Mouse (Mus musculus) monocyte, adult 5-6 weeks (primary cell): ENCODE data around the gene Snca. TPM values are rescaled to one million over a fixed set of nuclear protein-coding genes. Genes with fewer than 3 reads are reported as not detected.

ENCODE experiments used
- ATAC-seq: fragments of 153-309, 156-312 bp; replicated peaks from 2 replicates; pipeline ENCODE4 v1.8.0; 2017; ENCODE audit warnings: mild to moderate bottlenecking; ENCODE audit not compliant: low TSS enrichment, insufficient number of reproducible peaks, severe bottlenecking, poor library complexity, low FRiP score
- total RNA-seq: library from RNA; stranded (forward); fragments of 200-1000, 200-491, 200-594 nt; gene quantifications from 3 replicates; pipeline ENCODE4 v1.2.3, GENCODE M21; 2017

Snca gene
- 27.6 to 183 TPM (median 161 TPM) in 3 replicates for total RNA-seq

- ATAC-seq: no peak
Observed at GRCm38 (mm10) chr6:60829282-60829891, at the start of gene Snca. Gene Snca (minus strand): TSS chr6:60829855.

GRCm38 (mm10) chr6:60870126-60870525 lies 40.5 kb upstream of the Snca start:
- ATAC-seq: no peak

DNA sequence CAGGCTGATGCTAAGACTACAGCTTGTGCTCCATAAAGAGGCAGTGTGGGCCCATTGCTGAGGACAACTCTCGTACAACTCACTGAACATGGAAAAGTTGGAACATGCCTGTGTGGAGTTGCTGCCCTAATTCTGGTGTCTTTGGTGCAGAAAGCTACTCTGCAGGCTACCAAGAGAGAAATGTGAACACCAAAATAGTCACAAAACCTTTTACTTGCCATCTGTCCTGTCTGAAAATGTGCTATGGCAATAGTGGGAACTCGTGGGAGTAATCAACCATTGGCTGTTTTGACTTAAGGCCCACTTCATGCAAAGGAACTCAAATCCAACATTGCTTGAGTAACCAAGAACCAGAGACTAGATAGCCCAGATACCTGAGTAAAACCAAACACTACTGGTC lies 26.9 kb upstream of the Snca start:
- no peak for ATAC-seq

DNA sequence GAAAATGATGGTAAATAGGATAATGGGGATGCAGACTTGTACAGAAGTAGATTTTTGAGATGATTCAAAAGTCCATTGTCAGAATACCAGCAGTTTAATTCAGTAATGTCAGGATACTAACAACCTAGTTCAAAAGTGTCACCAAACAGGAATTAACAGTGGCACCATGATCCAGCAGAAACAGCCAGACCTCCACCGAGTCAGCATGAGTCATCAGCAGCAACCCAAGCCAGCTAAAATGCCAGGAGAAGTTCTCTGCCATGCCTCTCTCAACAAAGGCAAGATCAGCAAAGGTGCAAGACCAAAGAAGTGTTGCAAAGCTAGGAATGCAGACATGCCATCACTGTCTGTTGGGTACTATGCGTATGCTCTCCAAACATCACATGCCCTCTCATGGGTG lies 22.0 kb upstream of the Snca start:
- no peak for ATAC-seq

DNA sequence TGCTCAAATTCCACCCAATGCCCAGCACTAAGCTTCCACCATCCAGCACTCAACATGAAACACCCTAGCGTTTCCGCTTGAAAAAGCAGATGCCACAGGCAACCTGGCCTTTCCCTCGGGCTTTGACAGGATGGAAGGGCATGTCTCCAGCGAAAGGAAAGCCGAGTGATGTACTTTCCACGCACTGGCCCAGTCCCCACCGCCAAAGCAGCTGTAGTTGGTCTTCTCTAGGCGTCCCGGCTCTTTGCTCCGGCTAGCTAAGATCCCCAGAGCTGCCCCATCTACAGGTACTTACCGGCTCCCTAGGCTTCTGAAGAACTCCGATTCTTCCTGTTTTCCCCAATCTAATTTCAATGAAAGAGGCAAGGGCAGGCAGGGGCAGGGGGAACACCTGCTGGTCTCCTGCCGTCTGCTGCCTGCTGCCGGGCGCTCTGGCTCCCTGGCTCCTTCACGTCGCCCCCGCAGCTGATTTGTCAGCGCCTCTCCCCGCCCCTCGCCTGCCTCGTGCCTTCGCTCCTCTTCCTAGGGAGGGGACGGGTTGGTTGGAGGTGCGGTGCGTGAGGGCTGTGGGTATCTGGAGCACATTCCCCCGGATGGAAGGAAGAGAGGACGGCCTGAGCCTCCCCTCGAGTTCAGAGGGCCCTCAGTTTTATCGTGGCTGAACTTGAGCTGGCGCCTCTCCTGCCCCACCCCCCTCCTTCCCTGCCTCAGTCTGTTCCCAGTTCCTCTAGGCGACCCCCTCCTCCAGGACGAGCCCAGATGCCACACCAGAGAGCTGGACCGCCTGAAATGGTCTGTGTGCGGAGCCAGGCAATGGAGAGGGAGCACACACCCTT lies 1.0 kb downstream of the Snca start:
- ATAC-seq: no peak

DNA sequence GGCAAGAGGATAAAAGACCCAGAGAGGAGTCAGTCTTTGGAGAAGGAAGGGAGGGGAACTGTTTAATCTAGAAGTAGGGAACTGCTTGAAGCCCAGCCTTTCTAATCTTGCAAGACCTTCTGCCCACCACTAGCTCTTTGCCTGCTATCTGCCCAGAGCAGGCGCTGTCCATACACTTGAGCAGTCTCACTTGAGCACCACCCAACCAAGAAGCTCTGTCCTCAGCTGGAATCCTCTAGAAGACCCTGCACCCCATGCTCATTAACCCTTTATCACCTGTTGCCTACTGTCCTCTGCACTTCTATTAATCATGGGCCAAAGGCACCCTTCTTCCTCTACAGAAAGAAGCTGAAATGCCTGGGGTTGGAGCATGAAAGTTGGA lies 1.6 kb downstream of the Snca start:
- no peak for ATAC-seq

GRCm38 (mm10) chr6:60827290-60827689 lies 2.4 kb downstream of the Snca start:
- no peak for ATAC-seq

DNA sequence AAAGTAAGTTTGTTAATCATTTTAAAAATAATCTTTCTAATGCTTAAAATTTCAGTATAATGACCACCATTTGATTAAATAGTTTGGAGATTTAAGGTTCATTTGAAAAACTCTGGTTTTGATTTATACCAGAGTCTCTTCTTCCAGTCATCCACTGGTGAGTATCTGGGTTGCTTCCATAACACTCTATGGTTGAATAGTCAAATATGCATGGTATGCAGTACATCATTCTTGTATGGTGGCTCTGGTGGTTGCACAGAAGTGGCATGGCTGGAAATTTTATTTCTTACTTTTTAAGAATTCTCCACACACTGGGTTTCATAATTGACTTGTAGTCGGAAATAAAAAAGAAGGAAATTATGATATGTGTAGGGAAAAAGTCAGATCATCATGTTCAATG lies 10.4 kb downstream of the Snca start:
- no peak for ATAC-seq

DNA sequence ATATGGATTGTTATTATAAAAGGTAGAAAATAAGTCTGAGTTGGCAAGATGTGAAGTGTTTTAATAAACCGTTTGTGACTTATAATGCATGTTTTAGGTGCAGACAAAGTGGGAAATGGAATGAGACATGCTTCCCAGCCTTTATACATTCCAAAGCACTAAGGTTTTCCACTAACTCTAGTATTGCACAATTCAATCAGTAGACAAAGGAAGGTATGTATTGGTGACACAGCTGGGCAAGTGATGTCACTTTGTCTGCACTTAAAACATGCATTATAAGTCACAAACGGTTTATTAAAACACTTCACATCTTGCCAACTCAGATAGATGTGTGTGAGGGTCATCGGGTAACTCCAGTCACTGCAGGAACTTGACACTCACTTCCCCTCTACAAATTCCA lies 16.1 kb downstream of the Snca start:
- ATAC-seq: no peak

DNA sequence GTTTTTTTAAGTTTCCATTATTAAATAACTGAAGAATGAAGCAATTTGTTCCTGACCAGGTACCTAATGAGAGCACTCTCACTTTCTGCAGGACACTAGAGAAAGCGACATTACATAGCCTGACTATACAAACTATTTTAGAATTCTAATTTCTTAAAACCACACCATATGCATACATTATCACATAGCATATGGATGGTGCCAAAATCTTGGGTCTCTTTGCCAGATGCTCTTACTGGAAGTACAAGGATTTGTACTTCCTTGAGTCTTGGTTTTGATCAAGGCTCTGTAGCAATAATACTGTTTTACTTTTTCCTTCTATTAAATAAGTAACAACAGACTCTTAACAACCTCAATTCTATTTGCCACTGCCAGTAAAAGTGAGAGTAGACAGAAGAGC lies 31.4 kb downstream of the Snca start:
- no peak for ATAC-seq

- ATAC-seq: no peak
Observed at GRCm38 (mm10) chr6:60793659-60794365, 35.8 kb downstream of the Snca start.

DNA sequence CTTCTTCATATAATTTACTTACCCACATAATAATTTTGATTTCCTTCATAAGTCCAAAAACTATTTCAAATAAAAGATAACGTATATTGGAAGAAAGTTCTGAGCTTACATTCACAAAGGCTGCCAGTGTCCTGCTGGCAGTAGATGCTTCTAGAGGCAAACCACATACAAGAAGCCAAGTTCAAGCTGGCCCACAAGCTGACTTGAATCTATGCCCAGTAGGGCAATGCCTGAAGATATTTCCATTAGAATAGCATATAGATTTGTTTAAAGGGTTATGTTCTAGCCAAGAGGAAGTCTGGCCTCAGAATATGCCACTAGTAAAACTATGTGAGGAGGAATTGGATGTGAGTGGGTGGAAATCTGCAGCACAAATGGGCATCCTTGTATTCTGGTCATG lies 42.7 kb downstream of the Snca start:
- no peak for ATAC-seq

GRCm38 (mm10) chr6:60771899-60772298 lies 57.8 kb downstream of the Snca start:
- no peak for ATAC-seq

GRCm38 (mm10) chr6:60765696-60766095 lies 64.0 kb downstream of the Snca start:
- no peak for ATAC-seq

GRCm38 (mm10) chr6:60762864-60763263 lies 66.8 kb downstream of the Snca start:
- no peak for ATAC-seq

DNA sequence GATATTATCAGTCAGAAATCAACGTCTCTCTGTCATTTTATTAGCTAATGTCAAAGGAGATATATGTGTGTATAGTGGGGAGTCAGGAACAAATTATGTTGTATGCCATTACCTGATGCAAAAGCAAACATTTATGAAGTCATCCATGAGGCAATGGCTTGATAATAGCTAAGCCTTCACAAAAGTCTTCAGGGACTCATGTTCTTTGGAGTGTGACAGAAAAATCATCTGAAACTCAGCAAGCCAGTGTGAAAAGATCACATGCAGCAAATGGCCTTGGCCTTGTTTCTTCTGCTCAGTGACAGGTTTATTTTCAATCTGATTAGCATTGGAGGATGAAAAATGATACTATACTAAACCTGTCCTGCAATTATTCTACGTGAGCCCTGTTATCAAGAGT lies 67.9 kb downstream of the Snca start:
- ATAC-seq: no peak

GRCm38 (mm10) chr6:60754975-60755374 lies 74.7 kb downstream of the Snca start:
- ATAC-seq: no peak

GRCm38 (mm10) chr6:60745965-60746364 lies 83.7 kb downstream of the Snca start:
- no peak for ATAC-seq

DNA sequence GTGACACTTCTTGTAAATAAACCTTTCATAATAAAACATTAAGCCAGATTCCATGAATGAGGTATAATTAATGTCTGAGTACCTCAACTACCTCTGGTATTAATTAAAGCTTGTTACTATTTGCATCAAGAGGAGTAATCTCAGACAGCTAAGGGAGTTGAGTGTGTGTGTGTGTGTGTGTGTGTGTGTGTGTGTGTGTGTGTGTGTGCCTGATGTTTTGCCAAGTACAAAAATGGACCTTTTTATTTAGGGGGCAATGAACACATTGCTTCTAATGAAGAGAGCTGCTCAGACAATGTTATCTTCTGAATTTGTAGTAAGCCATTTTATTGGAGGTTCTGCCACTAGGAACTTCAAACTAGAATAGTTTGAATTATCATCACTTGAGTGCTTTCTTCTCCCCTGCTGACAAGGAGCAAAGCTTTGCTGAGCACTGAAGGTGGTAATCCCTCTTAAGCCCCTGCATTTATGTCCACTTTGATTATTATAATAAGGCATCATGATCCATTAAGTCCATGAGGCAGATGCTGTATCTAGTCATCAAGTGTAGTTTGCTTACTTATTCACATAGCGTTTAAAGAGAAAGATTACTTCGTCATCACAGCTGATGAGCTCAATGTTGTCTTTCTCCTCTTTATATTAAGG lies 88.1 kb downstream of the Snca start:
- ATAC-seq: no peak
